In the genomic region with DNA sequence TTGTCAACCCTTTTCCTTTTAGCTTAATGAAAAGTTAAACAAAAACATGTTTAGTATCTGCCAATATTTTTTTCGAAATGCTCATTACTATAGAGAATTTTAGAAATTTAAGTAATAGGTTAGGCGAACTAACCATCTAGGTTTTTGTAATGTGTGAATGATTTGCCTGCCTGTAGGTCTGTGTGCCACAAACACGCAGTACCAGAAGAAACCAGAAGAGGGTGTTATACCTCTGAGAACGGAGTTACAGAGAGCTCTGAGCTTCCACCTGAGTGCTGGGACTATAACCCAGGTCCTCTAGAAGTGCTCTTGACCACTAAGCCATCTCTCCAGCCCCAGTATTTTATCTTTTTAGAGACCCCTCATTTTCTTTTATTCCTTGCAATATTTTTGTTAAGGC, we compare ENCODE assay signal across 37 mouse cellular contexts. TPM values are rescaled to one million over a fixed set of nuclear protein-coding genes. Genes with fewer than 3 reads are reported as not detected.
DNase-seq lines count a peak whose midpoint lies in the region; ATAC-seq and TF ChIP-seq lines count a peak whose summit lies in the region.
"Had no signal": no experiment of that assay in that cellular context is flagged by ENCODE, and none has a peak within 500 bp of the region (broad histone marks: within the 10 kb centered on the region; RNA-seq: fewer than 3 reads in every experiment).

No protein-coding gene starts in this region.

- no peak overlapping the region for H3K4me2 ChIP-seq in lung, embryonic 14.5 days
- no peak overlapping the region for H3K4me2 ChIP-seq in lung, postnatal 0 days (replicated peaks; ENCODE audit: low read depth, low read length)
- no peak overlapping the region for H3K4me2 ChIP-seq in heart, embryonic 11.5 days
- H3K4me2 ChIP-seq: embryonic facial prominence, embryonic 12.5 days; embryonic facial prominence, embryonic 15.5 days; heart, embryonic 12.5 days; heart, embryonic 15.5 days; hindbrain, embryonic 14.5 days had no signal

- TF ChIP-seq EP300 in lung, postnatal 0 days (IDR thresholded peaks at IDR 0.05) = no peak
- no peak for TF ChIP-seq EP300 in MEL (IDR thresholded peaks at IDR 0.05; ENCODE audit: low read depth in 1 of 2, low read length in 2 of 2)

- H3K27ac ChIP-seq in lung, embryonic 14.5 days (ENCODE audit: low read depth) = no peak overlapping the region
- no peak overlapping the region for H3K27ac ChIP-seq in lung, postnatal 0 days (ENCODE audit: low read length)
- no peak overlapping the region for H3K27ac ChIP-seq in MEL (ENCODE audit: control insufficient read depth, low read depth, low read length)
- no peak overlapping the region for H3K27ac ChIP-seq in heart, embryonic 11.5 days (ENCODE audit: low read depth, low read length)
- H3K27ac ChIP-seq: embryonic facial prominence, embryonic 12.5 days; embryonic facial prominence, embryonic 15.5 days; gastrocnemius, adult 2 months; heart, embryonic 15.5 days; hindbrain, embryonic 14.5 days; hindbrain, postnatal 0 days had no signal

- no peak for DNase-seq in lung, embryonic 14.5 days
- DNase-seq in lung, postnatal 0 days (ENCODE audit: low spot score) = no peak
- DNase-seq in MEL (ENCODE audit: low read depth, low spot score) (peak; percentile 26), ZHBTc4 (ENCODE audit: low read depth, low spot score) (peak; percentile 45)
- DNase-seq: adrenal gland, postnatal 10 days; adrenal gland, postnatal 36 days; cerebellum, adult 11 months; cerebellum, adult 2 months; cerebellum, adult 9-11 months; cerebellum, postnatal 25 days; forebrain, postnatal 0 days; gastrocnemius, adult 2 months; gastrocnemius, postnatal 14 days; heart, adult 11 months; heart, postnatal 10 days; heart, postnatal 36 days had no signal

- no peaks in the 10 kb centered on the region for H3K9me3 ChIP-seq in lung, embryonic 14.5 days (ENCODE audit: low read depth, low read length)
- H3K9me3 ChIP-seq in lung, postnatal 0 days (ENCODE audit: low read length) = no peaks in the 10 kb centered on the region
- peaks cover 14% of the 10 kb centered on the region for H3K9me3 ChIP-seq in E14TG2a.4 (ENCODE audit: low read length)
- no peaks in the 10 kb centered on the region for H3K9me3 ChIP-seq in MEL (replicated peaks; ENCODE audit: insufficient read depth, low read length)
- H3K9me3 ChIP-seq in heart, embryonic 11.5 days (replicated peaks; ENCODE audit: control insufficient read depth, low read length) = no peaks in the 10 kb centered on the region
- H3K9me3 ChIP-seq: embryonic facial prominence, embryonic 15.5 days; heart, embryonic 15.5 days had no signal

- no peak overlapping the region for H3K4me3 ChIP-seq in lung, embryonic 14.5 days (ENCODE audit: low read depth, low read length)
- no peak overlapping the region for H3K4me3 ChIP-seq in lung, postnatal 0 days (ENCODE audit: low read depth, low read length)
- H3K4me3 ChIP-seq in E14TG2a.4 (replicated peaks; ENCODE audit: low read length) (no peak overlapping the region), MEL (ENCODE audit: control insufficient read depth in 1 of 2, insufficient read depth in 1 of 2, low read depth in 2 of 2, low read length in 2 of 2) (no peak overlapping the region)
- no peak overlapping the region for H3K4me3 ChIP-seq in heart, embryonic 11.5 days (ENCODE audit: low read depth, low read length)
- H3K4me3 ChIP-seq: embryonic facial prominence, embryonic 12.5 days; embryonic facial prominence, embryonic 15.5 days; gastrocnemius, adult 2 months; heart, embryonic 12.5 days; heart, embryonic 15.5 days had no signal

- H3K79me2 ChIP-seq in MEL (ENCODE audit: control insufficient read depth, insufficient read depth, low read length, poor library complexity) = no peaks in the 10 kb centered on the region

- H3K36me3 ChIP-seq in lung, embryonic 14.5 days (ENCODE audit: insufficient read depth) = no peaks in the 10 kb centered on the region
- no peaks in the 10 kb centered on the region for H3K36me3 ChIP-seq in lung, postnatal 0 days (ENCODE audit: insufficient read depth, low read length)
- H3K36me3 ChIP-seq in E14TG2a.4 (ENCODE audit: insufficient read depth, low read length) = no peaks in the 10 kb centered on the region
- H3K36me3 ChIP-seq in MEL (ENCODE audit: control insufficient read depth in 1 of 2, insufficient read depth in 2 of 2, low read length in 2 of 2) = no peaks in the 10 kb centered on the region
- no peaks in the 10 kb centered on the region for H3K36me3 ChIP-seq in heart, embryonic 11.5 days (ENCODE audit: control insufficient read depth, insufficient read depth, low read length)
- H3K36me3 ChIP-seq: embryonic facial prominence, embryonic 12.5 days; embryonic facial prominence, embryonic 15.5 days; heart, embryonic 12.5 days; heart, embryonic 15.5 days had no signal

- no peak for TF ChIP-seq RAD21 in MEL (IDR thresholded peaks at IDR 0.05; ENCODE audit: low read depth, low read length)

- 66% methylated on average over 4 of the region's 4 CpGs for WGBS in lung, embryonic 14.5 days
- 67% methylated on average over 4 of the region's 4 CpGs for WGBS in lung, postnatal 0 days
- WGBS in heart, embryonic 11.5 days (ENCODE audit: insufficient replicate concordance) = 60% methylated on average over 4 of the region's 4 CpGs

- no peak for ATAC-seq in lung, embryonic 14.5 days (ENCODE audit: insufficient read depth)
- ATAC-seq in lung, postnatal 0 days = no peak
- no peak for ATAC-seq in heart, embryonic 11.5 days (replicated peaks; ENCODE audit: insufficient number of reproducible peaks, low FRiP score, low TSS enrichment)
- ATAC-seq in inflammation-experienced regulatory T-cells, adult 6 months = no peak
- ATAC-seq: activated CD4-positive, CD25-positive, alpha-beta regulatory T cell, adult 4 months; CD4-positive, CD25-positive, alpha-beta regulatory T cell, adult 4 months; forebrain, embryonic 14.5 days; forebrain, postnatal 0 days; hindbrain, postnatal 0 days; intestine, postnatal 0 days had no signal

- no peaks in the 10 kb centered on the region for H3K27me3 ChIP-seq in lung, embryonic 14.5 days (ENCODE audit: insufficient read depth, low read length)
- no peaks in the 10 kb centered on the region for H3K27me3 ChIP-seq in lung, postnatal 0 days (replicated peaks; ENCODE audit: insufficient read depth, low read length)
- H3K27me3 ChIP-seq in E14TG2a.4 (ENCODE audit: insufficient read depth, low read length) (no peaks in the 10 kb centered on the region), MEL (ENCODE audit: control insufficient read depth in 1 of 2, insufficient read depth in 2 of 2, low read length in 2 of 2) (no peaks in the 10 kb centered on the region)
- no peaks in the 10 kb centered on the region for H3K27me3 ChIP-seq in heart, embryonic 11.5 days (ENCODE audit: control insufficient read depth, insufficient read depth, low read length)
- H3K27me3 ChIP-seq: embryonic facial prominence, embryonic 12.5 days; embryonic facial prominence, embryonic 15.5 days; heart, embryonic 15.5 days had no signal

- 0 out of 2 replicates have a peak, but pooled peaks have one; percentile 4 for TF ChIP-seq CTCF in lung, embryonic 14.5 days (IDR thresholded peaks at IDR 0.05; ENCODE audit: low read depth)
- TF ChIP-seq CTCF in lung, postnatal 0 days (IDR thresholded peaks at IDR 0.05) = no peak
- peak; percentile 53 for TF ChIP-seq CTCF in E14TG2a.4 (conservative IDR thresholded peaks at IDR 0.05; ENCODE audit: low read length)
- peak in 2 of 3 experiments; percentile 10 to 13; a peak in 1 of 6 replicates for TF ChIP-seq CTCF in MEL (IDR thresholded peaks at IDR 0.05 in 2 of 3, conservative IDR thresholded peaks at IDR 0.05 in 1 of 3; ENCODE audit: control insufficient read depth in 1 of 3, insufficient read depth in 1 of 3, low read depth in 2 of 3, low read length in 3 of 3, poor library complexity in 1 of 3, severe bottlenecking in 1 of 3)

- no peaks in the 10 kb centered on the region for H3K4me1 ChIP-seq in lung, embryonic 14.5 days (ENCODE audit: insufficient read depth)
- H3K4me1 ChIP-seq in lung, postnatal 0 days (ENCODE audit: insufficient read depth, low read depth, low read length) = no peaks in the 10 kb centered on the region
- H3K4me1 ChIP-seq in E14TG2a.4 (replicated peaks; ENCODE audit: low read depth, low read length) (no peaks in the 10 kb centered on the region), MEL (ENCODE audit: control insufficient read depth in 1 of 2, insufficient read depth in 2 of 2, low read length in 2 of 2) (no peaks in the 10 kb centered on the region)
- H3K4me1 ChIP-seq in heart, embryonic 11.5 days (ENCODE audit: control insufficient read depth, insufficient read depth, low read length) = no peaks in the 10 kb centered on the region
- H3K4me1 ChIP-seq: embryonic facial prominence, embryonic 12.5 days; embryonic facial prominence, embryonic 15.5 days; heart, embryonic 12.5 days; heart, embryonic 15.5 days had no signal

- TF ChIP-seq POLR2A in MEL (IDR thresholded peaks at IDR 0.05; ENCODE audit: control insufficient read depth in 1 of 2, insufficient read depth in 1 of 2, low read depth in 1 of 2, low read length in 2 of 2, poor library complexity in 1 of 2) = no peak

- no peak overlapping the region for H3K9ac ChIP-seq in lung, embryonic 14.5 days
- H3K9ac ChIP-seq in lung, postnatal 0 days (replicated peaks; ENCODE audit: low read depth) = no peak overlapping the region
- no peak overlapping the region for H3K9ac ChIP-seq in MEL (ENCODE audit: control insufficient read depth, low read depth, low read length, poor library complexity, severe bottlenecking)
- no peak overlapping the region for H3K9ac ChIP-seq in heart, embryonic 11.5 days (ENCODE audit: low read depth, low read length)
- H3K9ac ChIP-seq: embryonic facial prominence, embryonic 12.5 days; embryonic facial prominence, embryonic 15.5 days; forebrain, postnatal 0 days; heart, embryonic 12.5 days; heart, embryonic 15.5 days; hindbrain, embryonic 14.5 days had no signal

RNA-seq across cellular contexts. Expression of gene Evx2, which starts 23.9 kb away (rescaled TPM):
- polyA plus RNA-seq in lung, embryonic 14.5 days (2014; fragmentation: Nextera tagmentation; extraction: Ambion mirVana) = not detected in 2 replicates
- not detected in 2 replicates for polyA plus RNA-seq in lung, postnatal 0 days (2015; fragmentation: Nextera tagmentation; extraction: Ambion mirVana)
- not detected in 2 replicates for total RNA-seq in MEL (2012; rRNA removed)
- polyA plus RNA-seq in MEL (2012; ENCODE audit: insufficient read depth in 1 of 2, insufficient read length in 2 of 2, low read depth in 1 of 2, low replicate concordance in 2 of 2, missing spikeins in 1 of 2) = not detected
- not detected in 2 replicates for polyA plus RNA-seq in heart, embryonic 11.5 days (2014; fragmentation: Nextera tagmentation; extraction: Ambion mirVana)
- not detected for polyA plus RNA-seq in inflammation-experienced regulatory T-cells, adult 6 months (2017; shearing (Covaris generic))
- total RNA-seq: adrenal gland, postnatal 10 days; adrenal gland, postnatal 36 days; common myeloid progenitor, adult 5-6 weeks; forebrain, postnatal 0 days; gastrocnemius, adult 2 months; gastrocnemius, postnatal 14 days; heart, adult 8-10 months; heart, postnatal 10 days; heart, postnatal 36 days had no signal
- polyA plus RNA-seq: activated CD4-positive, CD25-positive, alpha-beta regulatory T cell, adult 4 months; C2C12; CD4-positive, CD25-positive, alpha-beta regulatory T cell, adult 4 months; embryonic facial prominence, embryonic 15.5 days; forebrain, embryonic 11.5 days; forebrain, embryonic 14.5 days; forebrain, postnatal 0 days; frontal cortex, adult 2 months; heart, embryonic 12.5 days; heart, embryonic 15.5 days; intestine, embryonic 14.5 days; intestine, postnatal 0 days had no signal

RNA-seq across cellular contexts. Expression of gene Hoxd13, which starts 32.7 kb away (rescaled TPM):
- polyA plus RNA-seq in lung, embryonic 14.5 days (2014; fragmentation: Nextera tagmentation; extraction: Ambion mirVana) = not detected in 2 replicates
- polyA plus RNA-seq in lung, postnatal 0 days (2015; fragmentation: Nextera tagmentation; extraction: Ambion mirVana) = not detected in 2 replicates
- not detected in 2 replicates for total RNA-seq in MEL (2012; rRNA removed)
- not detected for polyA plus RNA-seq in MEL (2012; ENCODE audit: insufficient read depth in 1 of 2, insufficient read length in 2 of 2, low read depth in 1 of 2, low replicate concordance in 2 of 2, missing spikeins in 1 of 2)
- not detected in 2 replicates for polyA plus RNA-seq in heart, embryonic 11.5 days (2014; fragmentation: Nextera tagmentation; extraction: Ambion mirVana)
- polyA plus RNA-seq in inflammation-experienced regulatory T-cells, adult 6 months (2017; shearing (Covaris generic)) = not detected
- total RNA-seq: adrenal gland, postnatal 10 days; adrenal gland, postnatal 36 days; common myeloid progenitor, adult 5-6 weeks; forebrain, postnatal 0 days; gastrocnemius, adult 2 months; gastrocnemius, postnatal 14 days; gastrocnemius, postnatal 4 days; heart, adult 8-10 months; heart, postnatal 10 days; heart, postnatal 36 days had no signal
- polyA plus RNA-seq: activated CD4-positive, CD25-positive, alpha-beta regulatory T cell, adult 4 months; C2C12; CD4-positive, CD25-positive, alpha-beta regulatory T cell, adult 4 months; embryonic facial prominence, embryonic 12.5 days; embryonic facial prominence, embryonic 15.5 days; forebrain, embryonic 11.5 days; forebrain, embryonic 14.5 days; forebrain, postnatal 0 days; frontal cortex, adult 2 months; heart, embryonic 15.5 days; hindbrain, embryonic 11.5 days; hindbrain, postnatal 0 days; intestine, embryonic 14.5 days; intestine, postnatal 0 days had no signal

RNA-seq across cellular contexts. Expression of gene Hoxd12, which starts 39.4 kb away (rescaled TPM):
- polyA plus RNA-seq in lung, embryonic 14.5 days (2014; fragmentation: Nextera tagmentation; extraction: Ambion mirVana) = not detected in 2 replicates
- polyA plus RNA-seq in lung, postnatal 0 days (2015; fragmentation: Nextera tagmentation; extraction: Ambion mirVana) = not detected in 2 replicates
- not detected in 2 replicates for total RNA-seq in MEL (2012; rRNA removed)
- polyA plus RNA-seq in MEL (2012; ENCODE audit: insufficient read depth in 1 of 2, insufficient read length in 2 of 2, low read depth in 1 of 2, low replicate concordance in 2 of 2, missing spikeins in 1 of 2) = not detected
- polyA plus RNA-seq in heart, embryonic 11.5 days (2014; fragmentation: Nextera tagmentation; extraction: Ambion mirVana) = not detected in 2 replicates
- not detected for polyA plus RNA-seq in inflammation-experienced regulatory T-cells, adult 6 months (2017; shearing (Covaris generic))
- total RNA-seq: adrenal gland, postnatal 10 days; adrenal gland, postnatal 36 days; common myeloid progenitor, adult 5-6 weeks; forebrain, postnatal 0 days; gastrocnemius, adult 2 months; gastrocnemius, postnatal 14 days; gastrocnemius, postnatal 4 days; heart, adult 8-10 months; heart, postnatal 10 days; heart, postnatal 36 days; hindbrain, postnatal 0 days had no signal
- polyA plus RNA-seq: activated CD4-positive, CD25-positive, alpha-beta regulatory T cell, adult 4 months; C2C12; CD4-positive, CD25-positive, alpha-beta regulatory T cell, adult 4 months; cerebellum, adult 2 months; embryonic facial prominence, embryonic 12.5 days; embryonic facial prominence, embryonic 15.5 days; forebrain, embryonic 11.5 days; forebrain, embryonic 14.5 days; forebrain, postnatal 0 days; frontal cortex, adult 2 months; heart, embryonic 15.5 days; hindbrain, embryonic 11.5 days; hindbrain, embryonic 14.5 days; hindbrain, postnatal 0 days had no signal

RNA-seq across cellular contexts. Expression of gene Hoxd11, which starts 43.9 kb away (rescaled TPM):
- polyA plus RNA-seq in lung, embryonic 14.5 days (2014; fragmentation: Nextera tagmentation; extraction: Ambion mirVana) = not detected in 2 replicates
- not detected in 2 replicates for polyA plus RNA-seq in lung, postnatal 0 days (2015; fragmentation: Nextera tagmentation; extraction: Ambion mirVana)
- total RNA-seq in MEL (2012; rRNA removed) = not detected in 2 replicates
- not detected for polyA plus RNA-seq in MEL (2012; ENCODE audit: insufficient read depth in 1 of 2, insufficient read length in 2 of 2, low read depth in 1 of 2, low replicate concordance in 2 of 2, missing spikeins in 1 of 2)
- polyA plus RNA-seq in heart, embryonic 11.5 days (2014; fragmentation: Nextera tagmentation; extraction: Ambion mirVana) = not detected in 2 replicates
- under 1 TPM in 1 of 3 experiments, not detected in 2; 0.11 TPM for polyA plus RNA-seq in inflammation-experienced regulatory T-cells, adult 6 months (2017; shearing (Covaris generic))
- total RNA-seq: adrenal gland, postnatal 10 days; adrenal gland, postnatal 36 days; common myeloid progenitor, adult 5-6 weeks; forebrain, postnatal 0 days; gastrocnemius, adult 2 months; heart, adult 8-10 months; heart, postnatal 10 days; heart, postnatal 36 days; hindbrain, postnatal 0 days had no signal
- polyA plus RNA-seq: activated CD4-positive, CD25-positive, alpha-beta regulatory T cell, adult 4 months; C2C12; CD4-positive, CD25-positive, alpha-beta regulatory T cell, adult 4 months; cerebellum, adult 2 months; embryonic facial prominence, embryonic 12.5 days; embryonic facial prominence, embryonic 15.5 days; forebrain, embryonic 11.5 days; forebrain, embryonic 14.5 days; forebrain, postnatal 0 days; frontal cortex, adult 2 months; heart, embryonic 12.5 days; heart, embryonic 15.5 days; hindbrain, embryonic 11.5 days; hindbrain, embryonic 14.5 days; hindbrain, postnatal 0 days had no signal

RNA-seq across cellular contexts. Expression of gene Lnpk, which starts 56.2 kb away (rescaled TPM):
- polyA plus RNA-seq in lung, embryonic 14.5 days (2014; fragmentation: Nextera tagmentation; extraction: Ambion mirVana) = 28.6 and 30.4 TPM in 2 replicates
- 10.6 and 13.3 TPM in 2 replicates for polyA plus RNA-seq in lung, postnatal 0 days (2015; fragmentation: Nextera tagmentation; extraction: Ambion mirVana)
- 35.5 and 36.1 TPM in 2 replicates for total RNA-seq in MEL (2012; rRNA removed)
- polyA plus RNA-seq in MEL (2012; ENCODE audit: insufficient read depth in 1 of 2, insufficient read length in 2 of 2, low read depth in 1 of 2, low replicate concordance in 2 of 2, missing spikeins in 1 of 2) = 10 to 100 TPM in 1 of 2 experiments, not detected in 1; 35.5 TPM
- polyA plus RNA-seq in heart, embryonic 11.5 days (2014; fragmentation: Nextera tagmentation; extraction: Ambion mirVana) = 23.1 and 31.7 TPM in 2 replicates
- polyA plus RNA-seq in inflammation-experienced regulatory T-cells, adult 6 months (2017; shearing (Covaris generic)) = 10 to 100 TPM; 31.1 to 45.4 (median 39.3) TPM

Comparison
In these comparisons a context has a peak if more than half of its experiments do, and no peak if none do; other contexts are left out.
1. DNase-seq: peak in MEL (single experiment) and ZHBTc4 (single experiment); none in lung, embryonic 14.5 days (single experiment) and lung, postnatal 0 days (single experiment).